Mouse (Mus musculus) left cerebral cortex, postnatal 4 days (tissue): Measurements from ENCODE around the gene Ccr7. TPM values are rescaled to one million over a fixed set of nuclear protein-coding genes. Genes with fewer than 3 reads are reported as not detected.
A peak's percentile ranks its signal among the peaks of the same experiment; 100 is the strongest.

Experiments
- DNase-seq: peaks from one replicate; pipeline ENCODE4 v3.0.0-alpha.2; 2022
- intact Hi-C: fragments of 180-260 bp; cut with DNase I; formaldehyde crosslinking; loops from one replicate; pipeline ENCODE4 v1.15.1; 2025
- total RNA-seq, 2 experiments: library from RNA; stranded (reverse); gene quantifications; 2 replicates each; pipeline ENCODE4 v1.2.3; 2021

Gene Ccr7
- total RNA-seq, 2 experiments from 2014 or later: not detected

- intact Hi-C loops: no loop called here
- DNase-seq: no peak
Observed at GRCm38 (mm10) chr11:99155817-99156216, 940 bp upstream of the Ccr7 start.

DNA sequence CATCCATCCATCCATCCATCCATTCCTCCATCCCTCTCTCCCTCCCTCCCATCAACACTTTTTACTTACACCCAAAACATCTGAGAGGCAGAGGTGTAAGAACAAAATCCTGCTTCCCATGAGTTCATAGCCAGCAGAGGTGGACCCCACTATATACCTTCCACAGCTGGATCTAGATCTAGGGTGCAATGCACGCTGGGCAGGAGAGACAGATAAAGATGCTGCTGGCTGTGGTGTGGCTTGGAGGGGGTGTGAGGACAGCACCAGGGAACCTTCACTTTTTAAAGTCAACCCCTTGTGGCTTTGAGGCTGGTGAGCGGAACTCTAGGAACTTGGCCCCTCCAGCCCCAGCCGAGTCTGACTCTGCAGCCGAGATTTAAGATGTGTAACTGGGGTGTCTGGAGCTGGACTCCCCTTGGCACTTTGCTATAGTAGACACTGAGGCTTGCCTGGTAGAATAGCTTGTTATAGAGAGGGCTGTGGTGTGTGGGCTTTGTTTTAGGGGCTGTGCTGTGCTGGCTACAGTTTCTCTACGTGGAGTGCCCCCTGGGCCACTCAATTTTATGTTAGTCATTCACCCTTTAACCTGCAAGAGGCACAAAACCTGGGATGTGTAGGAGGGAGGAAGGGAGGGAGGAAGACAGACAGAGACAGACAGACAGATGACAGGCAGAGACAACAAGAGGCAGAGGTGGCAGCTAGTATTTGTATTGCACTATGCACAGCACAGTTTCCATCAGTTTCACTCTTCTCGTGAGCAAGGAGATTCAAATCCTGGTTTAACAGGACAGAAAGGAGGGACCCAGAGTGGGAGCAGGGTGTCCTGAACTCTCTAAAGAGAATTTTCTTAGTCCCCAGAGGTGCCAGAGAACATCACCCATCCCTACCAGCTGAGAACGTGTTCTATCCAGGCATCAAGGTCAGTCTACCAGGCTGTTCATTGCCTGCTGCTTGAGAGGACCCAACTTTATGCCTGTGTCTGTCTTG, 817 bp downstream of the Ccr7 start:
- intact Hi-C loops: no loop called here
- no peak for DNase-seq

DNA sequence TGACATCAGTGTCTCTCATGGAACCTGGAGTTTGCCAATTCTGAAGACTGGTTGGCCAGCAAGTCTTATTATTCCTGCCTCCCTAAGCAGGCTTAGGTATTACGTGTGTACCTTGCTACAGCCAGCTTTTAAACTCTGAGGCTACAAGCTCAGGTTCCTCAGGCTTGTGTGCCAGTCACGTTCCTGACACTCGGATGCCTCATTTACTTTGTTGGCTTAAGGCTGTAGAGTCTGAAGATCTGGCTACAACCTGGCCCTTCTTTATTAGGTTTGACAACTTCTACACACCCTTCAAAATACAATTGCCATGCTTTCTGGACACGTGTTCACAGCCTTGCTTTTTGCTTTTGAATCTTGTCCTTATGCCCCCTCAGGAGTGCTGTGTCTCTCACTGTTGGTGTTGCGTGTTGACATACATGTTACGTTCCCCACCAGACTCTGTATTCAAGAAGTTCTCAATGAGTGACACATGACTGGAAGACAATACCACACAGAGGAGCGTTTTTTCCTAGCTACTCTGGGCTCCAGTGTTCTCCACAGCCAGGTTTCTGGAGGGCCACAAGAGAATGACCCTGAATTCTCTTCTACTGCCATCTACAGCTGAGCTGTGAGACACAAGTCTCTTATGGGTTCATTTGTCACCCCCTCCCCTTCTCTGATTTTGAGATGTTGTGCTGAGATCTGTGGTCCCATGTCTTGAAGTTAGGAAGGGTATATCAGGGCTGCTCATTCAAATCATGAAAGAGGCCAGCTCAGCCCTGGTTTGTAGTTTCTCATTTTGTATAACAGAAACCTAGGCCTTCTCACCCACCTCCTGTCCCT, 2.3 kb downstream of the Ccr7 start:
- no peak for DNase-seq
- intact Hi-C loops: no loop called here

DNA sequence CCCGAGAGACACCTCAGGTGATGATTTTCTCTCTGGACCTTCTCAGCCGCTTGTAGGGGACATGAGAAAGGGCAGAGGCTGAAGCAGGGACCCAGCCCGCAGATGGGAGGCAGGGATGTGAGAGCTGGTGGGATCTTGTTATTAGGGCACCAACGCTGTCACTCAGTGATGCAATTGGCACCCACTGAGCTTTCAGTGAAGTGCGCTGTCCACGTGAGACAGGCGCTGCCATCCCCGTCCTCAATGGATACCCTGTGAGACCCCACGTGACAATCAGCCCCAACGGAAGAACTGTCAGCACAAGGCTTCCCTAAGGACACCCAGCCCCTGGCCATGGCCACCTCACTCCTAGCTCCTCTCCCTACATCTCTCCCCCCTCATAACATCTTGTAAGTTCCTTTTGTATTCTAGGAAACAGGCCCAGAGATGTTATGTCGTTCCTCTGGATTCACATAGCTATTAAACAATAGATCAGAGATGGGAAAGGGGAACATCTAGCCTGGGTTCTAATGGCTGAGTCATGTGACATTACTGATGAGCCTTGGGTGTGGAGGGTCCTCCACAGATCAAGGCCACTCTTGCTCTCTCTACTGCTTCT, 3.4 kb downstream of the Ccr7 start:
- intact Hi-C loops: no loop called here
- DNase-seq: no peak

DNA sequence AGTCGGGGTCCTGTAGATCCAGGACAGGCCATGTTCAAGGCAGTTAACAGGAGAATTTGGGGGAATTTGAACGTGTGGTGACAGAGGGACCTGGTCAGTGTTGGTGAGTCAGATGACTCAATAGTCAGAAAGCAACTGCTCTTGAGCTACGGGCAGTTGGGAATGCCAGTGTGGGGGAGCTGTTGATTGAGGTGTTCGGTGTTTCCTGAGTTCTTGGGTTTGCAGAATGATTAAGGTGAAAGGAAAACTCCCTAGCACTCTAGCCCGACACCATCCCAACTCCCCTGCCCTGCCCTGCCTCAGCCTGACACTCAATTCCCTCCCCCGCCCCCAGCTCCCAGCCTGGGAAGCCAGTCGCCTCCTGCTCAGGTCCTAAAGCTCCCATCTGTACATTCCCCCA, 4.0 kb downstream of the Ccr7 start:
- intact Hi-C loops: no loop called here

GRCm38 (mm10) chr11:99149898-99150757, 4.7 kb downstream of the Ccr7 start:
- peak; percentile 83 for DNase-seq
- intact Hi-C loops: loop anchor here (10.0 kb wide), 1 partner anchor 175 kb away; no protein-coding TSS in a partner anchor

More for the DNA sequence above, 4.0 kb downstream of the Ccr7 start:
- no peak for DNase-seq

- intact Hi-C loops: loop anchor here (1.0 to 10.0 kb wide), 2 partner anchors 110 to 174 kb away; no protein-coding TSS in a partner anchor
- DNase-seq: no peak
Observed at GRCm38 (mm10) chr11:99148896-99149703, 5.8 kb downstream of the Ccr7 start.

- DNase-seq: no peak
- intact Hi-C loops: loop anchor here (1.0 to 10.0 kb wide), 2 partner anchors 109 to 174 kb away; no protein-coding TSS in a partner anchor
Observed at GRCm38 (mm10) chr11:99148400-99148799, 6.5 kb downstream of the Ccr7 start.

GRCm38 (mm10) chr11:99147920-99148289, 7.0 kb downstream of the Ccr7 start:
- intact Hi-C loops: loop anchor here (1.0 to 10.0 kb wide), 2 partner anchors 109 to 173 kb away; no protein-coding TSS in a partner anchor
- DNase-seq: no peak

DNA sequence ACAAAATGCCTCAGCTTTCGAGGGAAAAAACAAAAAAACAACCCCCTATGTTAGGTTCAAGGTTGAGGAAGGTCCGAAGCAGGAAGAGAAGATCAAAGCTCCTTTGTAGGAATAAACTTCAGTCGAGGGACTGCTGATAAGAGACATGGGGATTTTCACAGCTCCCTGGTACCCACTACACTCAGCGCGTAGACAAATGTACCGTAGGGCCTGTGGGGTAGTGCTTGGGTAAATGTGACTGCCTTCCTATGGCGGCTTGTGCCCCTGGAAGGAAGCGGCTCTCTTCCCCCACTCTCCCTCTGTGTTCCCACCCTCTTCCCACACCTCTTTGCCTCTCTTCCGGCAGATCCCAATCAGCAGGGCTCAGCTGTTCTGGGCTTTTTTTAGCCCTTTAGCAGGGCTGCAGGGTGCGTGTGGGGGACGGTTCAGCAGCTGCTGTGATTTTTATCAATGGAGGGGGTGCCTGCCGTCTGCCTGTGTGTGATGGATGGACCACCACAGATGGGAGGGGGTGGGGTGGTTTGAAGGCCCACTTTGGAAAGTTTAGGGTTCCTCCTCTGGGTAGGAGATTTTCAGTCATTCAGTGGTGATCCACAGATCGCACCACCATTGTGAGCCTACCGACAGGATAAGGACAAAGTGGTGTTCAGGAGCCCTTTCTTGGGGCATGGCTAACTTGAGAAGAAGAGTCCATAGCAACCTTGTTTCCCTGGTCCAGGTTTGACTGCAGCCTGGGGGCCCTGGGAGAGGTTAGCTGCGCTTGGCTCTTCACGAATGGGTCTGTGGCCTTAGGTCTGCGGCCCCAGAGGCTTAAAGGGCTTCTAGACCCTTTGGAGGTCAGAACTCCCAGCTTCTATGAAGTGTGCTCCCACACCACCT, 7.6 kb downstream of the Ccr7 start:
- intact Hi-C loops: loop anchor here (10.0 kb wide), 1 partner anchor 172 kb away; no protein-coding TSS in a partner anchor
- DNase-seq: no peak

DNA sequence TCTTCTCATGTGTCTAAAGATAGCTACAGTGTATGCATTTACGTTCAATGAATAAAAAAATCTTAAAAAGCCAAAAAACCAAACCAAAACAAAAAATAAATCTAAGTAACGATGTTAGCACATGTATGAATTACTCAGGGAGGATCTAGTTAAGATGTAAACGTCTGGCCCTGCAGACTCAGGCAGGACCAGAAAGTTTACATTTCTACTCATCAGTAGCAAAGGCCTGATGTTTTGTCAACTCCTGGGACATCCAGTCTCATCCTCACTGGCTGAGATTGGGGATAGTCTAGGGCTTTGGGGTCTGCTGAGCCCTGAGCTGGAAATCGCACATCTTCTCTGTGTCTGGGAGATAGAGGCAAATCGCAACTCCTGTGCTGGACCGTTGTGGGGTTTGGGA, 8.3 kb downstream of the Ccr7 start:
- intact Hi-C loops: loop anchor here (10.0 kb wide), 1 partner anchor 172 kb away; no protein-coding TSS in a partner anchor
- no peak for DNase-seq

GRCm38 (mm10) chr11:99145765-99146164, 9.1 kb downstream of the Ccr7 start:
- intact Hi-C loops: loop anchor here (10.0 kb wide), 1 partner anchor 171 kb away; no protein-coding TSS in a partner anchor
- DNase-seq: no peak

DNA sequence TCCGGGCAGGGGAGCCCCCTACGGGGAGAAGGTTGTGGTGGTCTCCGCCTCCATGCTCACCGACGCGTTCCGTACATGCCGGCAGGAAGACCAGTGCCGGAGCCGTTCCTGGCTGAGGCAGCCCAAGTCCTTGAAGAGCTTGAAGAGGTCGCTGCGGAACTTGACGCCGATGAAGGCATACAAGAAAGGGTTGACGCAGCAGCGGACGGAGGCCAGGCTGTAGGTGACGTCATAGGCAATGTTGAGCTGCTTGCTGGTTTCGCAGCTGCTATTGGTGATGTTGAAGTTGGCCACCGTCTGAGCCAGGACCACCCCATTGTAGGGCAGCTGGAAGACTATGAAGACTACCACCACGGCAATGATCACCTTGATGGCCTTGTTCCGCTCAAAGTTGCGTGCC, 9.9 kb downstream of the Ccr7 start:
- no peak for DNase-seq
- intact Hi-C loops: loop anchor here (10.0 kb wide), 1 partner anchor 170 kb away; no protein-coding TSS in a partner anchor

DNA sequence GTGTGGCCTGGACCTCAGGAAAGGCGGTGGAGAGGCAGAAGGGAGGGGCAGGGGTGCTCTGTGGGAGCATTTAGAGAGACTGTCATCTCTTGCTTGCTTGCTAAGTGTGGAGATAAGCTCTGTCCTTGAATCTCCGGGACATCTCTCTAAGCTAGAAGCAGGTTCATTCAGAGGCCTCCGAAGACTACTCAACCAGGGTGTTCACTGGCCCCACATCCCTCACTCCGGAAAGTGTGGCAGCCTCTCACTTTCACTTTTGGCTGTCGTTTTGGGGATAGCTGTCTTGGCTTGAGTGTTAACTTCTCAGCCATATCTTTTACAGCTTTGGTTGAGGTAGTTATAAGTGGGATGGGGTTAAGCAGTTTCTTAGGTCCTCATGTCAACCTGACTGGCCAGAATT, 10.4 kb downstream of the Ccr7 start:
- DNase-seq: no peak
- intact Hi-C loops: loop anchor here (10.0 kb wide), 1 partner anchor 170 kb away; no protein-coding TSS in a partner anchor

- intact Hi-C loops: loop anchor here (10.0 kb wide), 1 partner anchor 169 kb away; no protein-coding TSS in a partner anchor
- DNase-seq: no peak
Observed at GRCm38 (mm10) chr11:99143123-99144082, 11.5 kb downstream of the Ccr7 start.

- intact Hi-C loops: loop anchor here (10.0 kb wide), 1 partner anchor 168 kb away; no protein-coding TSS in a partner anchor
- no peak for DNase-seq
Observed at GRCm38 (mm10) chr11:99142493-99143095, 12.3 kb downstream of the Ccr7 start.
